Mouse (Mus musculus): ENCODE data around the gene Coro7.
A peak's percentile ranks its signal among the peaks of the same experiment; 100 is the strongest.
"Not testable (repeated sequence)": the region's sequence is repeated elsewhere in the genome, so short reads cannot be mapped to it uniquely, and the experiment has no call there.

Gene Coro7

DNA sequence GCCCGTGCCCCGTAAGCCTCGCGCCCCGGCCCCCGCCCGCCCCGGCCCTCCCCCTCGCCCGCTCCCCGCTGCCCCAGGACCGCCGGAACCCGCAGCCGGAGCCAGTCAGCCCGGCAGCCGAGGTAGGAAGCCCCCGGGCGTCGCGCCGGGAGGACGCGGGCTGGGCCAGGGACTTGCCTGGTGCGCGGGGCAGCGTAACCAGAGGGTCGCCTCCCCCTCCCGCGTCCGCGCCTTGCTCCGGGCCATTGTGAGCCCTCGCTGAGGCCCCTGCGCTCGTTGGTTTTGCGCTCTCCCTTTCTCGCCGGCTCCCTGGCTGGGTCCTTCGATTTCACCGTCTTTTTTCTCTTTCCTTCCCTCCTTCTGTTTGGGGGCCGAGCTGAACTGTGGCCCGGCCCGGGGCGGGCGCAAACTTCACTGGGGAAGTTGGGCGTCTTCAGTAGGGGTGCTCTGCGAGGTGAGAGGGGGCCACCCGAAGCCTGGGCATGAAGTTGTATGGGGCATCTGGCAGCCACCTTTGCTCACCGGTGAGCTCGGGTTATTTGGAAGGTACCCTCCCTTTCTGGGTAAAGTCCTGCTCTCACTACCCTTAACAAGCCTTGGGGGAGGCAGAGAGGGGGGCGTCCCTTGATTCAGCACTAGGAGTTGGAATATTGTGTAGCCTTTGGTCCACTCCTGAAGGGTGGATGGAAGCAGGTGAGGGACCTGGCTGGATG, 84.6 kb downstream of the Coro7 start:
- no peak for DNase-seq (ENCODE audit: low spot score)

DNA sequence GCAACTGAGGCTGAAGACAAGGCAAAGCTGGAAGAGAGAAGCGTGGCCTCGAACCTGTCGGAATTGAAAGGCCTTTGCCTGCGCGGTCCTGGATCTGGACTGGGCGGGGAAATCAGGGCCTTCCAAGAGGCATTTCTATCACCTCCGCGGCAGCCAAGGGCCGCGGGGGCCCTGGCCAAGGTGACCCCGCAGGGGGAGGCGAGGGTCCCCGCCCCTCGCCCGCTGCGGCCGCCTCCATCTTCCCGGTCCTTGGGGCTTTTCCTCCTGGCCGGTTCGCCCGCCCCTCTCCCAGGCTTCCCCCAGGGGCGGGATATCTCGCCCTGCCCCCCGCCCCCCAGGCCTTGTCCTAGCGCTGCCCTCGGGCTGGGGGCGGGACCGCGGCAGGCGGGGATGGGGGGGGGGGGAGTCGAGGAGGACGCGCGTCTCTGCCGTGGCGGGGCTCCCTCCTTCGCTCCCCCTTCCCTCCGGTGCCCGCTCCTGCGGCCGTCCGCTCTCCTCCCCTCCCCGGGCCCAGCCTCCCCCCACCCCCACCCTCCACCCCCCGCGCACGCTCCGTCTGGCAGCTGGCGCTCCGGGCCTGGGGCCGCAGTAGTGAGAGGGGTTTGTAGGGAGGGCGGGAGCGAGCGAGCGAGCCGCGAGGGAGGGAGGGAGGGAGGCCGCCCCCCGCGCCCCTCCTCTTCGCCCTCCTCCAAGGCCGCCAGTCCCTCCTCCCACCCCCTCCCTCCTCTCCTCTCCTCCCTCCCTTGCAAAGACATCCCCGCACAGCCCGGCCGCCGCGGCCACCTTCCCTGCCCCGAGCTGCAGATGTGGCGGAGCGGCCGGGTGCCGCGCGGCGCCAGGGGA, 85.4 kb downstream of the Coro7 start, which contains the start of gene Glis2:
TSS of gene Glis2 (plus strand) at position 743 of the 843 bp plus-strand sequence.
- DNase-seq (ENCODE audit: low spot score), result no peak

GRCm38 (mm10) chr16:4592909-4593875, 86.4 kb downstream of the Coro7 start:
- no peak for DNase-seq (ENCODE audit: low spot score)

GRCm38 (mm10) chr16:4590236-4590635, 89.3 kb downstream of the Coro7 start:
- DNase-seq (ENCODE audit: low spot score), result no peak

GRCm38 (mm10) chr16:4587516-4588210, 91.9 kb downstream of the Coro7 start:
- no peak for DNase-seq (ENCODE audit: low spot score)

DNA sequence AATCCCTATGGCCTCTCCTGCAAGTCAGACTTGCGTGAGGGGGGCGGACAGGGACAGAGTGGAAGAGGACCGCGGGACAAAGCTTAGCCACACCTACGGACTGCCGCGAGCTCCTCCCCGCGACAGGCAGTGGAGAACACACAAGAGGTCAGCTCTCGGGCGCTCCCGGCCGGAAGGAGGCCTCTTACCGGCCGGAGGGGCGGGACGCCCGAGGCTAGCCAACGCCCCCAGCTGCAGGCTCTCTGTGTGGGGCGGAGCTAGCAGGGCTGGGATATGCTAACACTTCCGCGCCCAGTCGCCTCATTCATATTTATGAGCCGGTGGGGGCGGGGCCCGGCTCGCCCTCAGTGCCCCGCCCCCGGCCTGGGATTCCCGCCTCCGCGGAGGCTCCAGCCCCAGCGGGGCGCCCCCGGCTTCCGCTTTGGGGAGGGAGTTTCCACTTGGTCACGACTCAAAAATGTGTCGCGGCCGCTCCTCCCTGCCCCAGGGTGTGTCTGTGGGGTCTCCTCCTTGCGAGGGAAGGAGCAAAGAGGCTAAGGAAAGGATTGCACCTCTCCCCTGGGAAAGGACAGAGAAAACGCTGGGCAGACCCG, 93.0 kb downstream of the Coro7 start:
- peak; percentile 87 for DNase-seq (ENCODE audit: low spot score)

- no peak for DNase-seq (ENCODE audit: low spot score)
Observed at GRCm38 (mm10) chr16:4585642-4586530, 93.7 kb downstream of the Coro7 start.

GRCm38 (mm10) chr16:4584438-4584837, 95.1 kb downstream of the Coro7 start:
- no peak for DNase-seq (ENCODE audit: low spot score)

DNA sequence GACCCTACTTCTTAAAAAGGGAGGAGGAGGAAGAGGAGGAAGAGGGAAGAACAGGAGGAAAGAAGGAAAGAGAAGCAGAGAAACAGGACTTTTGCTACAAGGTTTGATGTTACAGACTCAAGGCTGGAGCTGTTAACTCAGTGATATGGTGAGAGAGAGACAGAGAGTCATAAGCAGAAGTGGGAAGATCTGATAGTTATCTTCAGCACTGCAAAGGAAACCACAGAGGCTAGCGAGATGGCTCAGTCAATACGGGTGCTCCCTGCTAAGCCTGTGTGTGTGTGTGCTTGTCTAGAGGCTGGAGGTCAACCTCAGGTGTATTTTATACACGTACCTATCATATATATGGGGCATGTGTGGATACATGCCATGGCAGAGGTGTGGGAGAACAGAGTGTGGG, 95.8 kb downstream of the Coro7 start:
- DNase-seq (ENCODE audit: low spot score), result no peak

DNA sequence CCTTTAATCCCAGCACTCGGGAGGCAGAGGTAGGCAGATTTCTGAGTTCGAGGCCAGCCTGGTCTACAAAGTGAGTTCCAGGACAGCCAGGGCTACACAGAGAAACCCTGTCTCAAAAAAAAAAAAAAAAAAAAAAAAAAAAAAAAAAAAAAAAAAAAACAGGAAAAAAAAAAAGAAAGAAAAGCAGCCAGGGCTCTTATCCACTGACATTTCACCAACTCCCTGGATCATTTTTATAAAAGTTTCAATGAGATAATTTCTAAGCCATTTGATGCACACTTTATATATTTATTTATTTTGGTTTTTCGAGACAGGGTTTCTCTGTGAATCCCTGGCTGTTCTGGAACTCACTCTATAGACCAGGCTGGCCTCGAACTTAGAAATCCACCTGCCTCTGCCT, 98.4 kb downstream of the Coro7 start:
- DNase-seq (ENCODE audit: low spot score), result not testable (repeated sequence)

DNA sequence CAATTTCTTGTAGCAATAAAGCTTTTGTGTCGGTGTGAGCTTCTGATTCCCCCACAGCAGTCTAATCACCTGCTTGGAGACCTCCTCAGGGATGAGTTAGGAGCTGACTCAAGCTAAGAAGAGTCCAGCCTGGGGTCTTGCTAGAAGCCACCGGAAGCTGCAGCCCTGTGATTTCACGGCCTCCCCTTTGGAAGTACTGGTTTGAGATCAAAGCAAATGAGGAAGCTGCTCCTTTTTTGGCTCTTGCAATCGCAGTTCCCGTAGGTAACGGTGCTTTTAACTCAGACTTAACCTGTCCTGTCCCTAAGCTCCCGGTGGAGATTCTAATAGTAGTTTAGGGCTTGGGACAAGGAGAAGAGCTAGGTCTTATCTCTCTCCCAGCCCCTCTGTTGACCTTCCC, 100.9 kb downstream of the Coro7 start:
- DNase-seq (ENCODE audit: low spot score), result no peak

GRCm38 (mm10) chr16:4576873-4577272, 102.7 kb downstream of the Coro7 start:
- DNase-seq (ENCODE audit: low spot score), result no peak
